Mouse (Mus musculus): Measurements from ENCODE around the gene Cfap44.
"Not testable (repeated sequence)": the region's sequence is repeated elsewhere in the genome, so short reads cannot be mapped to it uniquely, and the experiment has no call there.

The Cfap44 gene

GRCm38 (mm10) chr16:44430021-44430420 lies 35.4 kb downstream of the Cfap44 start:
- no peak for DNase-seq (ENCODE audit: low spot score)

GRCm38 (mm10) chr16:44434931-44435330 lies 40.3 kb downstream of the Cfap44 start:
- no peak for DNase-seq (ENCODE audit: low spot score)

GRCm38 (mm10) chr16:44435481-44435880 lies 40.9 kb downstream of the Cfap44 start:
- no peak for DNase-seq (ENCODE audit: low spot score)

- not testable (repeated sequence) for DNase-seq (ENCODE audit: low spot score)
Measured at GRCm38 (mm10) chr16:44441913-44442312, 47.3 kb downstream of the Cfap44 start.

DNA sequence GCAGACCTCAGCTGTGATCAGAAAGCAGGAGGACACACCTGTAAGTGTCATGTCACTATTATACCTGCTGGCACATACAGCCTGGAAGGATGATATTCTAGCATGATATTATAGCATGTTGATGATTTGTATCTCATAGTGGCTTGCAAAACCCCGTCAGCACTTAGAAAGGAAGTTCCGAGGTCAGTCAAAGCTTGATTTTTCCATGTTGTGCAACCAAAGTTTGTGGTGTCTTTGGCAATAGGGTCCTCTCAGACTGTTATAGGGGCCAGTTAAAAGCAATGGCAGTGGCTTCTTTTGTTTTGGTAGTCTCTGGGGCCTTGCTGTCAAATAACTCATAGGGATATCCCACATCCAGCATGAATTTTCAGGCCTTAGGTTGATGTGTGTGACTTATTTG lies 63.3 kb downstream of the Cfap44 start:
- DNase-seq (ENCODE audit: low spot score) = no peak

GRCm38 (mm10) chr16:44458826-44459225 lies 64.2 kb downstream of the Cfap44 start:
- no peak for DNase-seq (ENCODE audit: low spot score)

GRCm38 (mm10) chr16:44460922-44461321 lies 66.3 kb downstream of the Cfap44 start:
- DNase-seq (ENCODE audit: low spot score) = no peak

DNA sequence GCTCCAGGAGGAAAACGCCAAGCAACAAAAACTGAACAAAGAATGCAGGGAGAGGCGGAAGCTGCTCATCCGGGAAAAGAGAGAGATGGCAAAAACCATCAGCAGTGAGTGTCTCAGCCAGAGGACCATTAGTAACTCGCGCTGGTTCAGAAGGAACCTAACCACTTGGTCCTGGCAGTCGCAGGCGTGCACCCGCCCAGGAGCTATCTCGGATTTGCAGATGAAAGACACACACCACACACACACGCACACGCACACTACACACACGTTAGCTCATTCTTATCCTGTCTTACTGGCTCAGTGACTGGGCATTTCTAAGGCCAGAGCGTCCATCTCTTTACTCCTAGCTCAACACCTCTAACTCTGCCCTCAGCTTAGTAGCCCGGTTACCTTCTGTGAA lies 80.7 kb downstream of the Cfap44 start:
- DNase-seq (ENCODE audit: low spot score) = no peak

- DNase-seq (ENCODE audit: low spot score) = no peak
Measured at GRCm38 (mm10) chr16:44475682-44476375, 81.2 kb downstream of the Cfap44 start.

GRCm38 (mm10) chr16:44478767-44479166 lies 84.2 kb downstream of the Cfap44 start:
- no peak for DNase-seq (ENCODE audit: low spot score)

GRCm38 (mm10) chr16:44479852-44480251 lies 85.3 kb downstream of the Cfap44 start:
- no peak for DNase-seq (ENCODE audit: low spot score)

GRCm38 (mm10) chr16:44480616-44481015 lies 86.0 kb downstream of the Cfap44 start:
- no peak for DNase-seq (ENCODE audit: low spot score)

- DNase-seq (ENCODE audit: low spot score) = no peak
Measured at GRCm38 (mm10) chr16:44481599-44482593, 87.3 kb downstream of the Cfap44 start.

DNA sequence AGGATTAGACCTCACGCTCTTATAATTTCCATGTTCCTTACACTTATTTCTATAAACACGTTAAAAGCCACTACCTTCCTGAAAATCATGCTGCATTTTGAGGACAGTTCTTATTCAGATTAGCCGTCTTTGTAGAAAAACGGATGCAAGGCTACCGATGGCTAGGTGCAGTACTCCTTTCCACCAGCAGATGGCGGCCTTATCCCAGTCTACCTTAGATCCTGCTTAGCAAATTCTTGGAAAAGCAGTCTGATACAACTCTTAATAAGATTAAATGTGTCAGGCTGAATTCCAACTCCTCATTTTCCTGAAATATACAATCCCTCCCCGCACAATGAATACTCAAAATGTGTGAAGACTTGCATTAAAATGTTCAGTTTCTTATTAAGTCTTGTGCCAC lies 89.5 kb downstream of the Cfap44 start:
- DNase-seq (ENCODE audit: low spot score) = peak; percentile 61

DNA sequence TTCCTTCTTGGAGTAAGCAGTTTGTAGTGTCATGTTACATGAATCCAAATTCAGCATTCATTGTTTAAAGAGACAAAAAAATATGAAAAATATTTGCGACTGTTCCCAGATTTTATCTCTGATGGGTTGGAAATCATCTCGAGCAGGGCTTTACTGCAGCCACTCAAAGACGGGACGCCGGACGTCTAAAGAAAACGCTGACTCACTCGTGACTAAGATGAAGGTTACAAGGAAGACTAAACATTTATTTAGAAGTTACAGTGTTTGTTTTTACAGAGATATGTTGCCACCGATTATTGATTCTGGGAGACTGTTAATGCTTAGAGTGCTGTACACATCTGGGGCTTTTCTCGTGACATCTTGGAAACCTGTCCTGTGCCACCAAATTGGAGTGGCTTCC lies 90.2 kb downstream of the Cfap44 start:
- no peak for DNase-seq (ENCODE audit: low spot score)

DNA sequence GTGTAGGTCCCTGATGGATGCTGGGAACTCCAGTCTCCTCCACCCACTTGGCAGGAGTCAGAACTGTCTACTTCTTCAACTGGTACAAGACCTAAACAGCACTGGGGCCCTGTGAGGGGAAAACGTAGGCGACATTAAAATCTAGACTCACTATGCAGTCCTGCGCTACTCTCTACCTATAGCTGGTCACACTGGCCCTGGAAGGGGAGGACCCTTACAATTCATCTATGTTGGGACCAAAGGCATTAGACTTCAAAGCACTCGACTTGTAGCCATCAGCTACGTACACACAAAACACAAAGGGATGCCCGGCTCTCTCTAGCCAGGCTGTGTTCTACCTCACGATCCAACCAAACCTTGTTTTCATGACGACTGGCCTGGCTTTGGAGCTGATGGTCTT lies 91.1 kb downstream of the Cfap44 start:
- DNase-seq (ENCODE audit: low spot score) = no peak

DNA sequence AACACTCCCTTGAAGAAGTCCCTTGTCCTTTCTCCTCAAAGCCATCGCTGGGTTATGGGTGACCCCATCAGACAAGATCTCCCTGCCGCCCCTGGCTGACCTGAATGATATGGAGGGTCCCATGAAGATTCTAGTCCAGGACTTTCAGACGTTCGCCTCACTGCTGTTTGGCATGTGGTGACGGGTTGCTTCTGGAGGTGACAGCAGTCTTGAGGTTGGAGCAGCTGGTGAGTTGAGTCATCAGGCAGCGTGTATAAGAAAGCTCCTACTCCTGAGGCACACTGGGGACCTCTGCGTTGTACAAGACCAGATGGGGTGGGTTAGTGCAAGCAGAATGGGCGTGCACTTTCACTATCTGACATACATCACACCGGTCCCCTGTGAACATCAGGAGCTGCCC lies 92.0 kb downstream of the Cfap44 start:
- DNase-seq (ENCODE audit: low spot score) = no peak

GRCm38 (mm10) chr16:44487194-44487593 lies 92.6 kb downstream of the Cfap44 start:
- no peak for DNase-seq (ENCODE audit: low spot score)

GRCm38 (mm10) chr16:44491051-44491450 lies 96.5 kb downstream of the Cfap44 start:
- DNase-seq (ENCODE audit: low spot score) = no peak

DNA sequence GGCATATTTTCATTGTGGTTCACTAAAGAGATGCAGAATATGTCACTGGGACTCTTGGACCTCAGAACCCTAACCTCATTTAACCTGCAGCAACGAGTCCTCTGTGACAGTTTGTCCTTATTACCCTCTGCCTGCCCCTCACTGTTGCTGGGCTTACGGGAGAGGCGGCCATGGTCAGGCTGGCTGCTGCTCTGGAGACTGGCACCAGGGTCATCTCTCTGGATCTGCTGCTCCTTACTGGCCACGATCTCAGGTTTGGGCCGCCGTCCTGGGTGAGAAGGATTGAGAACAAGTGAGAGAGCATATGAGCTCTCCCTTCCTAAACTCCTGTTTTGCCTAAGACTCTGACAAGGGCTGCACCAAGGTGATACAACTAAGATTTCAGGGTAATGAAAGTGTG lies 97.6 kb downstream of the Cfap44 start:
- DNase-seq (ENCODE audit: low spot score) = no peak

DNA sequence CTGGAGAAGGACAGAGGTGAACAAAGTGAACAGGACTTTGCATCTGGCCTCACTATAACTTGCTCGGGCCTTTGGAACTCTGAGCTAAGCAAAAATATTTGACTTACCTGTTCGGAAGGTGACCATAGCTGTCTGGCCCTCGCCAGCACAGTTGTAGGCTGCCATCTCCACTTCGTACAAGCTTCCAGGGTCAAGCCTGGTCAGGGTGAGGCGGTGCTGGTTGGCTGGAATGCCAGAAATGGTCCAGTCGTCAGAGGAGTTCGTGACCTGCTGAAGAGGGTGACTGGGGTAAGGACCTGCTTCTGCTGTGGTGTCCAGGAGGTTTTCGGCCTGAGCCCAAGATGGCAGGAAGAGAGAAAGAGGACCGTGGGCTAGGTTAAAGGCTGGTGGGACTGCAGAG lies 98.1 kb downstream of the Cfap44 start:
- no peak for DNase-seq (ENCODE audit: low spot score)

GRCm38 (mm10) chr16:44493868-44494267 lies 99.3 kb downstream of the Cfap44 start:
- DNase-seq (ENCODE audit: low spot score) = no peak

DNA sequence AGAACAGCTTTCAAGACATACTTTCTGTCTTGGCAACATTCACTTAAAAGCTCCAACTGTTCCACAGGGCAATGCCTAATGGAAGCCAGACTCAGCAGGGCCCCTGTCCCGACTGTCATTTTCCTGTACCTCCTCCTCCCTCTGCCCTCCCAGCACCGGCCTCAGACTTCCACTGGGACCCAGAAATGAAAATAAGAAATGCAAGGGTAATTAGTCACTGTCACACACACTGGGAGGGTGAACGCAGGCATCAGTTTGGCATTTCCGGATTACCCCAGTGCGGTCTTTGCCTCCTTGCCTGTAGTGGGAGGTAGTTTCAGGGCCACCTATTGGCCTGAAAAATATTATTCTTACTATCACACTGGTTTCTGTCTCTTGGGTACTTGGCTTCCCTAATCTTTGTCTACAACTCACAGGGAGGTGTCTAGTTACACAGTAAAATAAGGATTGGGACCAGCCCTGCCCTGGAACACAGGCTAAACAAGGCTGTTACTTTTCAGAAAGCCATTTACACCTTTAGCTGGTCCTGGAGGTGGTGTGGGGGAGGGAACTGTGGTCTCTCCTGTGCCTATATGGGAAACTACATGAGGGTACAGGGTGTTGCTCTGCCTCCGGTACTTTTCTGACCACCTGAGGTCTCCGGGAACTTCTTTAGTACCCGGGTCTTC lies 100.0 kb downstream of the Cfap44 start:
- no peak for DNase-seq (ENCODE audit: low spot score)
